Mouse (Mus musculus) lung, postnatal 0 days (tissue): Measurements from ENCODE around the gene Trmt10b.

ENCODE experiments used
- CTCF ChIP-seq: IDR thresholded peaks from 2 replicates; pipeline ENCODE4 v1.5.1; 2016; ENCODE audit warnings: antibody characterized with exemption, mild to moderate bottlenecking
- EP300 ChIP-seq: IDR thresholded peaks from 2 replicates; pipeline ENCODE4 v1.6.1; 2016; ENCODE audit warnings: antibody characterized with exemption, mild to moderate bottlenecking, control low read depth

- TF ChIP-seq CTCF: no peak
- no peak for TF ChIP-seq EP300
Measured at GRCm38 (mm10) chr4:45252861-45253262, 44.1 kb upstream of the Trmt10b start.
